ENCODE assay signal across 9 mouse cellular contexts in genomic region chr11:95610391-95610902, GRCm38 (mm10). TPM values are rescaled to one million over a fixed set of nuclear protein-coding genes. Genes with fewer than 3 reads are reported as not detected.
DNase-seq lines count a peak whose midpoint lies in the region; ATAC-seq and TF ChIP-seq lines count a peak whose summit lies in the region.
"Had no signal": no experiment of that assay in that cellular context is flagged by ENCODE, and none has a peak within 500 bp of the region (broad histone marks: within the 10 kb centered on the region; RNA-seq: fewer than 3 reads in every experiment).

No protein-coding gene starts in this region.

- WGBS in heart, embryonic 15.5 days = 14% methylated on average over 15 of the region's 15 CpGs
- 19% methylated on average over 15 of the region's 15 CpGs for whole genome bisulfite sequencing in hindbrain, embryonic 14.5 days
- WGBS in midbrain, embryonic 16.5 days = 13% methylated on average over 15 of the region's 15 CpGs

- H3K36me3 ChIP-seq in heart, embryonic 15.5 days = no peaks in the 10 kb centered on the region
- H3K36me3 ChIP-seq in hindbrain, embryonic 14.5 days (replicated peaks; ENCODE audit: control insufficient read depth, insufficient read depth) = no peaks in the 10 kb centered on the region
- H3K36me3 ChIP-seq in midbrain, embryonic 16.5 days (ENCODE audit: control insufficient read depth, insufficient read depth, low read length) = no peaks in the 10 kb centered on the region

- DNase-seq in heart, adult 8-10 months (ENCODE audit: low spot score) = no peak
- DNase-seq in hindbrain, embryonic 14.5 days (ENCODE audit: low spot score) = no peak
- DNase-seq in right cerebral cortex, postnatal 14 days = no peak

- ATAC-seq in heart, embryonic 15.5 days (replicated peaks; ENCODE audit: insufficient number of reproducible peaks, insufficient read depth, low FRiP score, low read depth) = no peak
- ATAC-seq in hindbrain, embryonic 14.5 days (ENCODE audit: low FRiP score) = no peak
- no peak for ATAC-seq in midbrain, embryonic 16.5 days
- ATAC-seq in CD4-positive, CD25-positive, alpha-beta regulatory T cell, adult 4 months = no peak
- ATAC-seq in megakaryocyte, adult 5-6 weeks (ENCODE audit: poor library complexity, severe bottlenecking) = no peak

- peak overlapping the region; percentile 27; the same call in 1 of the 2 replicates for H3K9ac ChIP-seq in heart, embryonic 15.5 days
- 0 out of 2 replicates have a peak overlapping the region, but pooled peaks have one; percentile 26 for H3K9ac ChIP-seq in hindbrain, embryonic 14.5 days
- H3K9ac ChIP-seq in midbrain, embryonic 16.5 days (ENCODE audit: low read depth, low read length) = peak overlapping the region; percentile 53

- H3K27ac ChIP-seq in heart, embryonic 15.5 days = no peak overlapping the region
- no peak overlapping the region for H3K27ac ChIP-seq in cortical plate, adult 2 months (ENCODE audit: insufficient read depth, low read length)
- no peak overlapping the region for H3K27ac ChIP-seq in hindbrain, embryonic 14.5 days
- H3K27ac ChIP-seq in midbrain, embryonic 16.5 days (ENCODE audit: low read length) = peak overlapping the region; percentile 66

- H3K9me3 ChIP-seq in heart, embryonic 15.5 days (replicated peaks) = no peaks in the 10 kb centered on the region
- no peaks in the 10 kb centered on the region for H3K9me3 ChIP-seq in hindbrain, embryonic 14.5 days (ENCODE audit: control insufficient read depth, low read length)
- H3K9me3 ChIP-seq in midbrain, embryonic 16.5 days (replicated peaks; ENCODE audit: control insufficient read depth, low read length, poor library complexity, severe bottlenecking) = no peaks in the 10 kb centered on the region

- H3K4me3 ChIP-seq in heart, embryonic 15.5 days = peak overlapping the region; percentile 33
- peak overlapping the region; percentile 42 for H3K4me3 ChIP-seq in cortical plate, adult 2 months (ENCODE audit: insufficient read depth, low read length)
- H3K4me3 ChIP-seq in hindbrain, embryonic 14.5 days (replicated peaks; ENCODE audit: low read length) = peak overlapping the region; percentile 8; the same call in 1 of the 2 replicates
- H3K4me3 ChIP-seq in midbrain, embryonic 16.5 days (ENCODE audit: low read depth, low read length) = peak overlapping the region; percentile 28

- peaks cover 12% of the 10 kb centered on the region; the same call in 1 of the 2 replicates for H3K27me3 ChIP-seq in heart, embryonic 15.5 days
- no peaks in the 10 kb centered on the region for H3K27me3 ChIP-seq in hindbrain, embryonic 14.5 days (ENCODE audit: control insufficient read depth, insufficient read depth, low read length)
- H3K27me3 ChIP-seq in midbrain, embryonic 16.5 days (ENCODE audit: control insufficient read depth, insufficient read depth, low read depth, low read length) = no peaks in the 10 kb centered on the region

- TF ChIP-seq CTCF in cortical plate, adult 2 months (IDR thresholded peaks at IDR 0.05; ENCODE audit: extremely low read depth, insufficient read depth, low read length) = no peak

- H3K4me2 ChIP-seq in heart, embryonic 15.5 days = peak overlapping the region; percentile 62
- H3K4me2 ChIP-seq in hindbrain, embryonic 14.5 days (replicated peaks) = peak overlapping the region; percentile 48
- peak overlapping the region; percentile 56 for H3K4me2 ChIP-seq in midbrain, embryonic 16.5 days (ENCODE audit: low read length)

- H3K4me1 ChIP-seq in heart, embryonic 15.5 days (replicated peaks) = no peaks in the 10 kb centered on the region; the same call in 1 of the 2 replicates
- H3K4me1 ChIP-seq in cortical plate, adult 2 months (ENCODE audit: control insufficient read depth, insufficient read depth, low read length) = peaks cover 3% of the 10 kb centered on the region; the same call in 1 of the 2 replicates
- peaks cover 13% of the 10 kb centered on the region; the same call in 1 of the 2 replicates for H3K4me1 ChIP-seq in hindbrain, embryonic 14.5 days (replicated peaks; ENCODE audit: control insufficient read depth, insufficient read depth, low read length)
- H3K4me1 ChIP-seq in midbrain, embryonic 16.5 days (ENCODE audit: control insufficient read depth, insufficient read depth, low read length) = peaks cover 15% of the 10 kb centered on the region

- no peak for TF ChIP-seq POLR2A in cortical plate, adult 2 months (IDR thresholded peaks at IDR 0.05; ENCODE audit: extremely low read depth, insufficient read depth, low read length)

RNA-seq across cellular contexts. Expression of gene Ngfr, which starts 22.9 kb away (rescaled TPM):
- polyA plus RNA-seq in heart, embryonic 15.5 days (2015; fragmentation: Nextera tagmentation; extraction: Ambion mirVana) = 3.0 and 6.8 TPM in 2 replicates
- under 1 TPM; 0.29 to 0.52 (median 0.47) TPM for total RNA-seq in heart, adult 8-10 months (2022)
- 0.86 and 0.93 TPM in 2 replicates for polyA plus RNA-seq in cortical plate, adult 2 months (2012; rRNA removed)
- polyA plus RNA-seq in hindbrain, embryonic 14.5 days (2014; fragmentation: Nextera tagmentation; extraction: Ambion mirVana) = 38.2 and 48.5 TPM in 2 replicates
- 10.2 and 10.8 TPM in 2 replicates for polyA plus RNA-seq in midbrain, embryonic 16.5 days (2015; fragmentation: Nextera tagmentation; extraction: Ambion mirVana)
- not detected for polyA plus RNA-seq in CD4-positive, CD25-positive, alpha-beta regulatory T cell, adult 4 months (2017; shearing (Covaris generic))
- 0.27 and 0.47 TPM in 2 replicates for total RNA-seq in megakaryocyte, adult 5-6 weeks (2015)
- 0.08 and 0.40 TPM in 2 replicates for total RNA-seq in megakaryocyte, adult 5-6 weeks (2017)
- total RNA-seq: CH12.LX had no signal

RNA-seq across cellular contexts. Expression of gene Phb, which starts 56.3 kb away (rescaled TPM):
- 237 and 293 TPM in 2 replicates for polyA plus RNA-seq in heart, embryonic 15.5 days (2015; fragmentation: Nextera tagmentation; extraction: Ambion mirVana)
- 100 to 1,000 TPM; 379 to 441 (median 399) TPM for total RNA-seq in heart, adult 8-10 months (2022)
- 128 and 129 TPM in 2 replicates for polyA plus RNA-seq in cortical plate, adult 2 months (2012; rRNA removed)
- 200 and 220 TPM in 2 replicates for polyA plus RNA-seq in hindbrain, embryonic 14.5 days (2014; fragmentation: Nextera tagmentation; extraction: Ambion mirVana)
- polyA plus RNA-seq in midbrain, embryonic 16.5 days (2015; fragmentation: Nextera tagmentation; extraction: Ambion mirVana) = 195 and 197 TPM in 2 replicates
- 100 to 1,000 TPM; 132 to 177 TPM for polyA plus RNA-seq in CD4-positive, CD25-positive, alpha-beta regulatory T cell, adult 4 months (2017; shearing (Covaris generic))
- total RNA-seq in megakaryocyte, adult 5-6 weeks (2015) = 20.6 and 20.7 TPM in 2 replicates
- total RNA-seq in megakaryocyte, adult 5-6 weeks (2017) = 33.9 and 40.9 TPM in 2 replicates
